Mouse (Mus musculus): ENCODE results near the gene Gm4491. TPM values are rescaled to one million over a fixed set of nuclear protein-coding genes. Genes with fewer than 3 reads are reported as not detected.
"Not testable (repeated sequence)": the region's sequence is repeated elsewhere in the genome, so short reads cannot be mapped to it uniquely, and the experiment has no call there.

Gm4491 gene
- polyA plus RNA-seq, 1 experiment from 2014 or later: not detected

GRCm38 (mm10) chr14:57075537-57075936, 40.1 kb downstream of the Gm4491 start:
- Histone ChIP-seq H3K27me3 (replicated peaks) (no peaks in the 10 kb centered on the region), H3K9me3 (replicated peaks) (no peaks in the 10 kb centered on the region), H3K4me3 (no peak overlapping the region), H3K9ac (no peak overlapping the region), H3K27ac (no peak overlapping the region), H3K4me2 (no peak overlapping the region), H3K4me1 (no peaks in the 10 kb centered on the region), H3K36me3 (no peaks in the 10 kb centered on the region)
- ATAC-seq: no peak
- WGBS (ENCODE audit: insufficient replicate concordance): 78% methylated on average over 6 of the region's 6 CpGs

GRCm38 (mm10) chr14:57069906-57070305, 45.8 kb downstream of the Gm4491 start:
- ATAC-seq; H3K4me2 ChIP-seq; H3K4me3 ChIP-seq; H3K4me1 ChIP-seq; H3K27ac ChIP-seq; H3K36me3 ChIP-seq; H3K27me3 ChIP-seq (replicated peaks); H3K9me3 ChIP-seq (replicated peaks); H3K9ac ChIP-seq: not testable (repeated sequence)
- WGBS (ENCODE audit: insufficient replicate concordance): 3% methylated on average over 2 of the region's 2 CpGs

- H3K36me3 ChIP-seq: no peaks in the 10 kb centered on the region
- H3K27me3 ChIP-seq (replicated peaks): no peaks in the 10 kb centered on the region
- no peak overlapping the region for H3K9ac ChIP-seq
- H3K9me3 ChIP-seq (replicated peaks): no peaks in the 10 kb centered on the region
- H3K4me3 ChIP-seq: no peak overlapping the region
- no peak for ATAC-seq
- H3K4me1 ChIP-seq: no peaks in the 10 kb centered on the region
- no peak overlapping the region for H3K27ac ChIP-seq
- no peak overlapping the region for H3K4me2 ChIP-seq
Measured at GRCm38 (mm10) chr14:57066053-57066452, 49.6 kb downstream of the Gm4491 start.

Other genes starting within 250 kb of the Gm4491 start
- gene Zmym2, start 229.2 kb downstream of the Gm4491 start, polyA plus RNA-seq (2016; fragmentation: Nextera tagmentation; extraction: Ambion mirVana): 12.7 and 15.6 TPM in 2 replicates
- gene Gja3, start 57.8 kb downstream of the Gm4491 start, polyA plus RNA-seq (2016; fragmentation: Nextera tagmentation; extraction: Ambion mirVana): not detected in 2 replicates
- 2.0 and 3.5 TPM in 2 replicates for gene Gjb2, start 11.2 kb downstream of the Gm4491 start, polyA plus RNA-seq (2016; fragmentation: Nextera tagmentation; extraction: Ambion mirVana)
- 0.10 and 0.19 TPM in 2 replicates for gene Gjb6, start 17.7 kb upstream of the Gm4491 start, polyA plus RNA-seq (2016; fragmentation: Nextera tagmentation; extraction: Ambion mirVana)

Data from liver, embryonic 12.5 days (tissue).